Mouse (Mus musculus): ENCODE measurements around the gene Fam71f1.
A peak's percentile ranks its signal among the peaks of the same experiment; 100 is the strongest.
"Not testable (repeated sequence)": the region's sequence is repeated elsewhere in the genome, so short reads cannot be mapped to it uniquely, and the experiment has no call there.

The Fam71f1 gene

DNA sequence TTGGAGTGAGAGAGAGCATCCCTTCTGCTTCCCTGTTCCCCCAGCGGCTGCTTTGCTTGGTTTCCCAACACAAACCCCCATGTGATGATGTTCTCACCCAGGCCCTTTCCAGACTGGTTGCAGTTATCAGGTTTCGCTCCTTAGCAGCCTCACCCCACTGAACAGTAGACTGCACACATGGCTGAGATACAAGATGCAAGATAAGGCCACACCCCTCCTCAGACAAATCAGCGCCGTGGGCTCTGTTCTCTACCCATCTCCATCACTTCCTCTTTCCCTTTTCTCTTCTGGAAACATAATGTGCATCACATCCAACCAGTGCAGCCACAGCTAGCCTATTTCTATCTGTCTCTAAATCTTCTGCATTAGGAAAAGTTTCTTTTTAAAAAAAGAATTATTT lies 10.6 kb downstream of the Fam71f1 start:
- peak; percentile 40 for DNase-seq (ENCODE audit: low spot score)

DNA sequence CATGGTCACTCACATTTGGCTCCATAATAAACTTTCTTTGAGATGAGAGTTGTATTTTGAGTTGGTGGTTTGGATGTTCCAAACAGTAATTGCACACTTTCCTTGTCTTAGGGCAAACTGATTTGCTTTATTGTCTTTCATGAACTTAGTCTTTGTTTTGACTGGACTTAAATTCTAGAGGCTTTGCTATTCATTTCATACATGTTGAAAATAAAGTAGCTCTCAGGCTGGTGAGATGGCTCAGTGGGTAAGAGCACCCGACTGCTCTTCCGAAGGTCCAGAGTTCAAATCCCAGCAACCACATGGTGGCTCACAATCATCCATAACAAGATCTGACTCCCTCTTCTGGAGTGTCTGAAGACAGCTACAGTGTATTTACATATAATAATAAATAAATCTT lies 27.6 kb downstream of the Fam71f1 start:
- DNase-seq (ENCODE audit: low spot score), result not testable (repeated sequence)

GRCm38 (mm10) chr6:29347189-29347588 lies 28.2 kb downstream of the Fam71f1 start:
- no peak for DNase-seq (ENCODE audit: low spot score)

DNA sequence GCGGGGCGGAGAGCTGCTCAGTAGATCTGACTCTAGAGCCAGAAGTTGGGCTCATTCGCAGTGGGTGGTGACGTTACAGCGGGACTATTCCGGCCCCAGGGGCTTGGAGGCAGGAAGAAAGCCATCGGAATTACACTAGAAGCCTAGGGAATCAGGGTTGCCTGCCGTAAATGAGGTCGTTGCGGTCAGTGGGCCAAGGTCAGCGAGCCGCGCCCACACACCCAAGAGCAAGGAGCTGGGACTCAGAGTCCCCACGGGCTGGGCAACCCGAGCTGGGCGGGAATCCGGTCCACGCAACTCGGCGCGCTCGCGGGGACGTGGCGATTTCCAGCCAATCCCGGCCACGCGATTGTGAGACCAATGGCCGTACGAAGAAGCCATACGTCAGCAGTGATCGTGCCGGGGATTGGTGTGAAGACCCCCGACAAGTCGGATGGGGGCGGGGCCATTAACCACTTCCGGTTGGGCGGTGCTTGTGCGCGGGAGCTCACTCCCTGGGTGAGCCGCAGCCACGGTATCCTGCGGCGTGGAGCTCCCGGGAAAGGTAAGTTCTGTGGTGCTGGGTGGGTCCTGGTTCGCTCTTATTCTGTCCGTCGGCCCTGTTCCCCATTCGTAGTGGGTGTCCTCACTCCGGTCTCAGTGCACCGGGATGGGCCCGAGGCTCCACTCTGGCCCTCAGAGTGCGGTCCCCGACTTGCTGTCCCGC lies 28.9 kb downstream of the Fam71f1 start, which contains the start of gene Calu:
TSS of gene Calu (plus strand) at position 405 of the 706 bp plus-strand sequence.
- DNase-seq (ENCODE audit: low spot score), result peak; percentile 99

- peak; percentile 51 for DNase-seq (ENCODE audit: low spot score)
Observed at GRCm38 (mm10) chr6:29348371-29348724, 29.4 kb downstream of the Fam71f1 start.

DNA sequence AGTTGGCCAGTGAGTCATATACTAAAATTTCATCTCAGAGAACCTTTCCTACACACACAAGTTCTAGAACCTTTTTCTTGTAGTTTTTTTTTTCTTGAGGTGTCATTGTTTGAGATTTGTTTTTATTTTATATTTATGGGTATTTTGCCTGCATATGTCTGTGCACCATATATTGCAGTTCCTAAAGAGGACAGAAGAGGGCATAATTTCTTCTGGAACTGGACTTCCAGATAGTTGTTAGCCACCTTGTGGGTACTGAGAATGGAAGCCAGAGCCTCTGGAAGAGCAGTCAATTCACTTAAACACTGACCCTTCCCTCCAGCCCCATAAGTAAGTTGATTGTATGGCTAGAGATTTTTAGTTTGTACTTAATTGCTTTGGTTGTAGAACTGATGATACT lies 32.7 kb downstream of the Fam71f1 start:
- no peak for DNase-seq (ENCODE audit: low spot score)

GRCm38 (mm10) chr6:29352816-29353215 lies 33.9 kb downstream of the Fam71f1 start:
- DNase-seq (ENCODE audit: low spot score), result no peak

DNA sequence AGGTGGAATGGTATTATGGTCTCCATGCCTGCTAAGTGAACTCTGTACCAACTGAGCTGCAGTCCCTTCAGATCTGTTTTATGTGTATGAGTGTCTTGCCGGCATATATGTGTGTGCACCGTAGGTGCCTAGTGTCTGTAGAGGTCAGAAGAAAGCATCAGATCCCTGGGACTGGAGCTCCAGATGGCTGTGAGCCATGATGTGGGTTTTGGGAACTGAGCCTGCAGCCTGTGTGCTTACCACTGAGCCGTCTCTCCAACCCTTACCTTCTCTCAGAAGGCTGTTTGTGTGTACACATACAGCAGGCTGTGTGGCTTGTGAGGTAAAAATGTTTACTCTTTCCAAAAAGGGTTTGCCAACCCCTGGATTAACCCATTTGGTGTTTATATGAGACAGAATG lies 40.4 kb downstream of the Fam71f1 start:
- no peak for DNase-seq (ENCODE audit: low spot score)

- no peak for DNase-seq (ENCODE audit: low spot score)
Observed at GRCm38 (mm10) chr6:29360211-29360610, 41.3 kb downstream of the Fam71f1 start.

DNA sequence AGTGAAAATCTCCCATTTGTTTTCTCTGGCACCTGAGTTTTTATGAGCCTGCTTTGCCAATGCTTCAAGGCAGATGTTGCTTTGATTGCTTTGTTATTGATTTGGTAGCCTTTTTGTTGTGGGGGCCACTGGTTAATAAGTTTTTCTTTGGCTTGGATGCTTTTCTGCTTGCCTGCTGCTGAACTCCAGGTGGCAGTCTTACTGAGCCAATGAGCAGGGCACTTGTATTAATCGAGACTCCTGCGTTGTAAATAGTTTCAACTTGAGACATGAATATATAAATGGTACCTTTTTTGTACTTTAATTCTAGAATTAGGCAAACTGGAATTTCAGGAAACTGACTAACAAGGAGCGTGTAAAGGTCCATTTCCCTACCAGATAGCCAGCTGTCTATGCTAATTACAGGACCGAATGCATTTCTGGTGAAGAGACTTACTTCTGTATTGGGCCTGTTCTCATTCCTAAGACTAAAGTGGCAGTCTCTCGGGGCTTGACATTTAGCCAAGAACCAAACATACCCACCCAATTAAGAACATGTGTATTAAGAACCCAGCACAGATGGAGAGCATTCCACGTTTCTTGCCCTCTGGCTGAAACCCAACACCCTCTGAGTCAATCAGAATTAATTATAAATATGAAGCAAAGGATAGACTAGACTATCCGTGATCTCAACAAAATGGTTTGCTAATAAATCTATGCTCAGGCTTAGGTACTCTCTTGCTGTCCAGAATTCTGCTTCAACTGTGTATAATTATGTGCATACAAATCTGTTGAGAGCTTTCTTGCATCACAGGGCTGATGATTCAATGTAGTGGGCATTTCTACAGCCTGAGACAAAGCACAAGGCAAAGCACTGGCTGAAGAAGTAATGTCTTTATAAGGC lies 43.5 kb downstream of the Fam71f1 start:
- DNase-seq (ENCODE audit: low spot score), result peak; percentile 42

GRCm38 (mm10) chr6:29363129-29363515 lies 44.2 kb downstream of the Fam71f1 start:
- no peak for DNase-seq (ENCODE audit: low spot score)

- no peak for DNase-seq (ENCODE audit: low spot score)
Observed at GRCm38 (mm10) chr6:29365277-29365676, 46.3 kb downstream of the Fam71f1 start.

GRCm38 (mm10) chr6:29377386-29377785 lies 58.4 kb downstream of the Fam71f1 start:
- no peak for DNase-seq (ENCODE audit: low spot score)

DNA sequence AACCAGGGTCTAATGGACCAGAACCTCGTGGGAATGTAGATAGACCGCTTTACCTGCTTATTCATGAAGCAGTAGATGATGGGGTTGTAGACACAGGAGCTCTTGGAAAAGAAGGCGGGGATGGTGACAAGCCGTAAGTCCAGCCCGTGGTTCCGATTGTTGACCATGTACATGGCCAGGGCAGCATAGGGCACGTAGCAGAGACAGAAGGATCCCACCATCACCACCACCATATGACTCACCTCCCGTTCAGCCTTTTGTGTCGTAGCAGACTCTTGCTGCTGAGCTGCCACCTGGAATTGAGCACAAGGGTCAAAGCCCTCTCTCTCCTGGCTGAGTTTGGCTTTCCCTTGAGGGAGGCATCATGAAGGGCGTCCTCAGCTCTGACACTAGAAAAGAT lies 59.7 kb downstream of the Fam71f1 start:
- DNase-seq (ENCODE audit: low spot score), result no peak

DNA sequence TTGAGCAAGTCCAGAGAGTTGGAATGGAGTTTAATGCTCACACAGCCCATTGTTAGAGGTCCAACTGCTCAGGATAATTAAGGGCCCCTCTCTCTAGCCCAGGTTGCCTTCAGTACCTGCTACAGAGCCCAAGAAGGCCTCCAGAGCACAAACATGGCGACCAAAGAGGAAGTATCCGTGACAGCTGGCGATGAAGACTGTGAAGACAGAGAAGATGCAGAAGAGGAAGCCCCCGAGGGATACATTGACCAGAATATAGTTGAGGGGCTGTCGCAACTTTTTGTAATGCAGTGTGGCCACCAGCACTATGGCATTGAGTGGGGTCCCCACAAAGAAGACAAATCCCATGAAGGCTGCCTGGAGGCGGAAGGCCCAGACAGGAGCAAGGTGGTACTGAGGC lies 61.0 kb downstream of the Fam71f1 start:
- no peak for DNase-seq (ENCODE audit: low spot score)

DNA sequence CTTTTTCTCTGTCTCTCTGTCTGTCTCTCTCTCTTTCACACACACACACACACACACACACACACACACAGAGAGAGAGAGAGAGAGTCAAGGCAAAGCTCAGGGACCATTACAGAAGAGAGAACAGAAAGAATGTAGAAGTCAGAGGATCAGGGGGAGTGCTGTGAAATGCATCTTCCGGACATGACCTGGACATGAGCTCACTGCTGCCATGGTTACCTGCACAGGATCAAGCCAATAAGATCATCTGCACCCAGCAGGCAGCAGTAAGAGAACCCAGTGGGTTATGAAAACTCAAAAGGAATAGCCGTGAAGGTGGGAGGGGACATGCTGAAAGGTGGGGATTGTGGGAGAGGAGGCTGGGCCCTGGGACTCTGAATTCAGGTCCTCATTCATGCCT lies 63.5 kb downstream of the Fam71f1 start:
- no peak for DNase-seq (ENCODE audit: low spot score)
